Mouse (Mus musculus) neural tube, embryonic 14.5 days (tissue): ENCODE measurements around the gene Hk1. TPM values are rescaled to one million over a fixed set of nuclear protein-coding genes. Genes with fewer than 3 reads are reported as not detected.

Source experiments
- ATAC-seq: fragments of 200-750 bp; cut with Nextera tagmentation; 2 replicates; pipeline ENCODE4 v1.8.0; 2017; ENCODE audit warnings: low read depth, mild to moderate bottlenecking, moderate TSS enrichment, moderate library complexity
- H3K27ac ChIP-seq: fragments of 300-500 bp; sonication (generic); 2 replicates; pipeline ENCODE4 v1.5.1; 2014; ENCODE audit warnings: low read depth, mild to moderate bottlenecking, control low read depth, low read length, moderate library complexity, mixed read lengths
- H3K27me3 ChIP-seq: fragments of 300-500 bp; sonication (generic); 2 replicates; pipeline ENCODE4 v1.6.1; 2014; ENCODE audit warnings: low read length; ENCODE audit not compliant: control insufficient read depth, insufficient read depth
- H3K36me3 ChIP-seq: fragments of 300-500 bp; sonication (generic); 2 replicates; pipeline ENCODE4 v1.6.1; 2014; ENCODE audit warnings: low read length, mixed read lengths; ENCODE audit not compliant: control insufficient read depth, insufficient read depth
- H3K4me1 ChIP-seq: fragments of 300-500 bp; sonication (generic); 2 replicates; pipeline ENCODE4 v1.6.1; 2014; ENCODE audit warnings: low read length; ENCODE audit not compliant: control insufficient read depth, insufficient read depth
- H3K4me2 ChIP-seq: fragments of 300-500 bp; sonication (generic); 2 replicates; pipeline ENCODE4 v1.6.1; 2014; ENCODE audit warnings: mild to moderate bottlenecking, low read depth, low read length, control low read depth
- H3K4me3 ChIP-seq: fragments of 300-500 bp; sonication (generic); 2 replicates; pipeline ENCODE4 v1.5.1; 2014; ENCODE audit warnings: low read depth, low read length, control low read depth, mixed read lengths
- H3K9ac ChIP-seq: fragments of 300-500 bp; sonication (generic); replicated peaks from 2 replicates; pipeline ENCODE4 v1.6.1; 2014; ENCODE audit warnings: low read depth, mild to moderate bottlenecking, control low read depth, low read length, mixed read lengths
- H3K9me3 ChIP-seq: fragments of 300-500 bp; sonication (generic); 2 replicates; pipeline ENCODE4 v1.6.1; 2016; ENCODE audit warnings: low read length; ENCODE audit not compliant: control insufficient read depth
- WGBS: fragments of 180-500 bp; shearing (Covaris S2); extraction: QIAGEN DNeasy Blood & Tissue Kit; methylation state at CpG from one replicate; pipeline ENCODE4 v1.1.7; 2014; 5-methylcytosine and 5-hydroxymethylcytosine counted together
- polyA plus RNA-seq: library from polyadenylated mRNA; unstranded; fragments of >200 nt; fragmentation: Nextera tagmentation; extraction: Ambion mirVana; gene quantifications from 2 replicates; pipeline ENCODE4 v1.2.1, GENCODE M21; 2014

The Hk1 gene
- polyA plus RNA-seq = 79.7 and 99.9 TPM in 2 replicates

- Histone ChIP-seq H3K4me3 (no peak within 1 kb of the TSS), H3K9me3 (no peaks in the 10 kb centered on the region)
Observed at GRCm38 (mm10) chr10:62379808-62380207, at the start of gene Hk1. Gene Hk1, minus strand, starts transcription at chr10:62379908.

GRCm38 (mm10) chr10:62425081-62425871 lies 45.6 kb upstream of the Hk1 start:
- no peaks in the 10 kb centered on the region for H3K9me3 ChIP-seq
- no peak overlapping the region for H3K4me2 ChIP-seq
- H3K4me3 ChIP-seq = no peak overlapping the region
- H3K36me3 ChIP-seq = peaks cover 24% of the 10 kb centered on the region
- WGBS = 45% methylated on average over 9 of the region's 9 CpGs
- no peaks in the 10 kb centered on the region for H3K27me3 ChIP-seq
- no peak for ATAC-seq
- H3K27ac ChIP-seq = no peak overlapping the region
- H3K4me1 ChIP-seq = no peaks in the 10 kb centered on the region
- no peak overlapping the region for H3K9ac ChIP-seq

More at GRCm38 (mm10) chr10:62379808-62380207, at the start of gene Hk1:
- Histone ChIP-seq H3K36me3 (no peaks in the 10 kb centered on the region), H3K27ac (no peak within 1 kb of the TSS), H3K4me2 (no peak within 1 kb of the TSS), H3K9ac (no peak within 1 kb of the TSS), H3K27me3 (no peaks in the 10 kb centered on the region), H3K4me1 (no peaks in the 10 kb centered on the region)
- 89% methylated on average over 1 of the region's 1 CpGs for WGBS
- no peak for ATAC-seq

- H3K4me2 ChIP-seq = no peak within 1 kb of the TSS
- WGBS = 34% methylated on average over 15 of the region's 15 CpGs
- no peak within 1 kb of the TSS for H3K4me3 ChIP-seq
- H3K27ac ChIP-seq = no peak within 1 kb of the TSS
- no peak within 1 kb of the TSS for H3K9ac ChIP-seq
- no peaks in the 10 kb centered on the region for H3K9me3 ChIP-seq
- H3K4me1 ChIP-seq = no peaks in the 10 kb centered on the region
- no peaks in the 10 kb centered on the region for H3K27me3 ChIP-seq
- H3K36me3 ChIP-seq = no peaks in the 10 kb centered on the region
- ATAC-seq = no peak
Observed at GRCm38 (mm10) chr10:62422255-62422654, 42.5 kb upstream of the Hk1 start, which contains the start of gene Hkdc1. Gene Hkdc1, minus strand, starts transcription at chr10:62422491.

GRCm38 (mm10) chr10:62421127-62421526 lies 41.4 kb upstream of the Hk1 start:
- H3K4me2 ChIP-seq = no peak overlapping the region
- H3K9ac ChIP-seq = no peak overlapping the region
- H3K9me3 ChIP-seq = no peaks in the 10 kb centered on the region
- no peaks in the 10 kb centered on the region for H3K36me3 ChIP-seq
- no peak for ATAC-seq
- no peaks in the 10 kb centered on the region for H3K27me3 ChIP-seq
- WGBS = 86% methylated on average over 3 of the region's 3 CpGs
- H3K4me3 ChIP-seq = no peak overlapping the region
- H3K27ac ChIP-seq = no peak overlapping the region
- no peaks in the 10 kb centered on the region for H3K4me1 ChIP-seq

- H3K4me1 ChIP-seq = no peaks in the 10 kb centered on the region
- no peak overlapping the region for H3K9ac ChIP-seq
- no peaks in the 10 kb centered on the region for H3K27me3 ChIP-seq
- no peaks in the 10 kb centered on the region for H3K9me3 ChIP-seq
- no peak overlapping the region for H3K4me3 ChIP-seq
- no peak overlapping the region for H3K4me2 ChIP-seq
- WGBS = 79% methylated on average over 6 of the region's 6 CpGs
- no peaks in the 10 kb centered on the region for H3K36me3 ChIP-seq
- H3K27ac ChIP-seq = no peak overlapping the region
- ATAC-seq = no peak
Observed at GRCm38 (mm10) chr10:62420399-62420798, 40.7 kb upstream of the Hk1 start.

GRCm38 (mm10) chr10:62419422-62419821 lies 39.7 kb upstream of the Hk1 start:
- no peaks in the 10 kb centered on the region for H3K9me3 ChIP-seq
- H3K4me1 ChIP-seq = no peaks in the 10 kb centered on the region
- ATAC-seq = no peak
- no peaks in the 10 kb centered on the region for H3K36me3 ChIP-seq
- no peaks in the 10 kb centered on the region for H3K27me3 ChIP-seq
- H3K9ac ChIP-seq = no peak overlapping the region
- no peak overlapping the region for H3K27ac ChIP-seq
- no peak overlapping the region for H3K4me3 ChIP-seq
- no peak overlapping the region for H3K4me2 ChIP-seq
- WGBS = 80% methylated on average over 5 of the region's 5 CpGs

GRCm38 (mm10) chr10:62418831-62419356 lies 39.2 kb upstream of the Hk1 start:
- Histone ChIP-seq H3K9ac (no peak overlapping the region), H3K27ac (no peak overlapping the region), H3K27me3 (no peaks in the 10 kb centered on the region), H3K4me1 (no peaks in the 10 kb centered on the region), H3K4me3 (no peak overlapping the region), H3K36me3 (no peaks in the 10 kb centered on the region), H3K9me3 (no peaks in the 10 kb centered on the region), H3K4me2 (no peak overlapping the region)
- WGBS = 44% methylated on average over 7 of the region's 7 CpGs
- no peak for ATAC-seq

- ATAC-seq = no peak
- H3K9ac ChIP-seq = no peak overlapping the region
- H3K36me3 ChIP-seq = no peaks in the 10 kb centered on the region
- no peak overlapping the region for H3K4me2 ChIP-seq
- no peak overlapping the region for H3K4me3 ChIP-seq
- H3K4me1 ChIP-seq = no peaks in the 10 kb centered on the region
- WGBS = 59% methylated on average over 4 of the region's 4 CpGs
- no peaks in the 10 kb centered on the region for H3K27me3 ChIP-seq
- H3K9me3 ChIP-seq = no peaks in the 10 kb centered on the region
- no peak overlapping the region for H3K27ac ChIP-seq
Observed at GRCm38 (mm10) chr10:62413606-62413982, 33.9 kb upstream of the Hk1 start.

- 45% methylated on average over 8 of the region's 8 CpGs for WGBS
- Histone ChIP-seq H3K9me3 (no peaks in the 10 kb centered on the region), H3K27me3 (no peaks in the 10 kb centered on the region), H3K27ac (no peak overlapping the region), H3K36me3 (no peaks in the 10 kb centered on the region), H3K4me3 (no peak overlapping the region), H3K4me2 (no peak overlapping the region), H3K9ac (no peak overlapping the region), H3K4me1 (no peaks in the 10 kb centered on the region)
- ATAC-seq = no peak
Observed at GRCm38 (mm10) chr10:62412906-62413605, 33.3 kb upstream of the Hk1 start.
